Mouse (Mus musculus) stomach, postnatal 0 days (tissue): ENCODE data around the gene Sfrp2. TPM values are rescaled to one million over a fixed set of nuclear protein-coding genes. Genes with fewer than 3 reads are reported as not detected.

Experiments used
- ATAC-seq: fragments of 200-750 bp; cut with Nextera tagmentation; 2 replicates; pipeline ENCODE4 v1.8.0; 2017; ENCODE audit not compliant: low FRiP score, low TSS enrichment
- DNase-seq: peaks from one replicate; pipeline ENCODE4 v3.0.0-alpha.2; 2016; ENCODE audit warnings: low spot score
- H3K27ac ChIP-seq: fragments of 300-500 bp; sonication (generic); replicated peaks from 2 replicates; pipeline ENCODE4 v1.5.1; 2014; ENCODE audit warnings: mild to moderate bottlenecking, control low read depth
- H3K27me3 ChIP-seq: fragments of 300-500 bp; sonication (generic); 2 replicates; pipeline ENCODE4 v1.6.1; 2014; ENCODE audit warnings: low read length; ENCODE audit not compliant: control insufficient read depth, insufficient read depth
- H3K36me3 ChIP-seq: fragments of 300-500 bp; sonication (generic); 2 replicates; pipeline ENCODE4 v1.6.1; 2014; ENCODE audit warnings: low read length, mixed read lengths; ENCODE audit not compliant: control insufficient read depth, insufficient read depth
- H3K4me1 ChIP-seq: fragments of 300-500 bp; sonication (generic); replicated peaks from 2 replicates; pipeline ENCODE4 v1.6.1; 2014; ENCODE audit warnings: antibody characterized with exemption; ENCODE audit not compliant: control insufficient read depth, insufficient read depth
- H3K4me2 ChIP-seq: fragments of 300-500 bp; sonication (generic); replicated peaks from 2 replicates; pipeline ENCODE4 v1.6.1; 2014; ENCODE audit warnings: low read depth, mild to moderate bottlenecking, control low read depth, moderate library complexity
- H3K4me3 ChIP-seq: fragments of 300-500 bp; sonication (generic); 2 replicates; pipeline ENCODE4 v1.5.1; 2014; ENCODE audit warnings: low read depth, low read length, control low read depth
- H3K9ac ChIP-seq: fragments of 300-500 bp; sonication (generic); 2 replicates; pipeline ENCODE4 v1.6.1; 2014; ENCODE audit warnings: mild to moderate bottlenecking, low read length, control low read depth, mixed read lengths
- H3K9me3 ChIP-seq: fragments of 300-500 bp; sonication (generic); 2 replicates; pipeline ENCODE4 v1.6.1; 2016; ENCODE audit warnings: low read length; ENCODE audit not compliant: control insufficient read depth
- CTCF ChIP-seq: IDR thresholded peaks from 2 replicates; pipeline ENCODE4 v1.5.1; 2016; ENCODE audit warnings: antibody characterized with exemption, low read depth, mild to moderate bottlenecking, moderate library complexity
- EP300 ChIP-seq: optimal IDR thresholded peaks from 2 replicates; pipeline ENCODE3; 2016; ENCODE audit warnings: antibody characterized with exemption
- WGBS: fragments of 180-500 bp; shearing (Covaris S2); extraction: QIAGEN DNeasy Blood & Tissue Kit; methylation state at CpG from one replicate; pipeline ENCODE4 v1.1.7; 2014; 5-methylcytosine and 5-hydroxymethylcytosine counted together
- polyA plus RNA-seq: library from polyadenylated mRNA; unstranded; fragments of >200 nt; fragmentation: Nextera tagmentation; extraction: Ambion mirVana; gene quantifications from 2 replicates; pipeline ENCODE4 v1.2.1, GENCODE M21; 2015

The Sfrp2 gene
- polyA plus RNA-seq, 1 experiment from 2014 or later = 118 TPM

GRCm38 (mm10) chr3:83781460-83782222, 15.5 kb downstream of the Sfrp2 start:
- Histone ChIP-seq H3K36me3 (no peaks in the 10 kb centered on the region), H3K9ac (no peak overlapping the region), H3K4me1 (no peaks in the 10 kb centered on the region), H3K27me3 (no peaks in the 10 kb centered on the region), H3K4me2 (no peak overlapping the region), H3K9me3 (no peaks in the 10 kb centered on the region), H3K4me3 (no peak overlapping the region), H3K27ac (no peak overlapping the region)
- ATAC-seq (no peak), DNase-seq (no peak)
- 67% methylated on average over 10 of the region's 10 CpGs for WGBS
- TF ChIP-seq CTCF = no peak
- TF ChIP-seq EP300 = no peak

- TF ChIP-seq CTCF = no peak
- TF ChIP-seq EP300 = no peak
- Histone ChIP-seq H3K4me3 (no peak overlapping the region), H3K4me2 (no peak overlapping the region), H3K9me3 (no peaks in the 10 kb centered on the region), H3K27me3 (no peaks in the 10 kb centered on the region), H3K4me1 (no peaks in the 10 kb centered on the region), H3K9ac (no peak overlapping the region; the same call in 1 of the 2 replicates), H3K27ac (peak overlapping the region; percentile 56; the same call in 1 of the 2 replicates), H3K36me3 (no peaks in the 10 kb centered on the region)
- ATAC-seq (no peak), DNase-seq (no peak)
- WGBS = 22% methylated on average over 11 of the region's 11 CpGs
Measured at GRCm38 (mm10) chr3:83783716-83784469, 17.8 kb downstream of the Sfrp2 start.

GRCm38 (mm10) chr3:83784726-83785125, 18.6 kb downstream of the Sfrp2 start:
- DNase-seq (no peak), ATAC-seq (no peak)
- Histone ChIP-seq H3K27ac (no peak overlapping the region), H3K4me1 (no peaks in the 10 kb centered on the region), H3K27me3 (no peaks in the 10 kb centered on the region), H3K4me3 (no peak overlapping the region), H3K9me3 (no peaks in the 10 kb centered on the region), H3K36me3 (no peaks in the 10 kb centered on the region), H3K4me2 (no peak overlapping the region), H3K9ac (no peak overlapping the region)
- TF ChIP-seq CTCF = no peak
- TF ChIP-seq EP300 = no peak
- 90% methylated on average over 3 of the region's 3 CpGs for WGBS

- Histone ChIP-seq H3K4me1 (no peaks in the 10 kb centered on the region), H3K9ac (no peak overlapping the region), H3K4me2 (no peak overlapping the region), H3K36me3 (no peaks in the 10 kb centered on the region), H3K4me3 (no peak overlapping the region), H3K27me3 (no peaks in the 10 kb centered on the region), H3K27ac (no peak overlapping the region), H3K9me3 (no peaks in the 10 kb centered on the region)
- no peak for DNase-seq
- TF ChIP-seq CTCF (no peak), EP300 (no peak)
- WGBS = 81% methylated on average over 2 of the region's 2 CpGs
- ATAC-seq = no peak
Measured at GRCm38 (mm10) chr3:83787086-83787485, 21.0 kb downstream of the Sfrp2 start.

- Histone ChIP-seq H3K4me2 (no peak overlapping the region), H3K9ac (no peak overlapping the region), H3K4me3 (no peak overlapping the region), H3K9me3 (no peaks in the 10 kb centered on the region), H3K4me1 (no peaks in the 10 kb centered on the region), H3K27me3 (no peaks in the 10 kb centered on the region), H3K27ac (no peak overlapping the region), H3K36me3 (no peaks in the 10 kb centered on the region)
- DNase-seq (no peak), ATAC-seq (no peak)
- WGBS = 80% methylated on average over 7 of the region's 7 CpGs
- TF ChIP-seq EP300 (no peak), CTCF (no peak)
Measured at GRCm38 (mm10) chr3:83787776-83788305, 21.7 kb downstream of the Sfrp2 start.
